Mouse (Mus musculus) heart, embryonic 12.5 days (tissue): ENCODE data around the gene Chrm3. TPM values are rescaled to one million over a fixed set of nuclear protein-coding genes. Genes with fewer than 3 reads are reported as not detected.

Source experiments
- ATAC-seq: fragments of 200-750 bp; cut with Nextera tagmentation; 2 replicates; pipeline ENCODE4 v1.8.0; 2017; ENCODE audit warnings: moderate TSS enrichment, moderate library complexity; ENCODE audit not compliant: insufficient number of reproducible peaks, low FRiP score
- H3K27ac ChIP-seq: fragments of 300-500 bp; sonication (generic); 2 replicates; pipeline ENCODE4 v1.5.1; 2016; ENCODE audit warnings: mild to moderate bottlenecking, moderate library complexity; ENCODE audit not compliant: poor library complexity, severe bottlenecking
- H3K27me3 ChIP-seq: fragments of 300-500 bp; sonication (generic); replicated peaks from 2 replicates; pipeline ENCODE4 v1.6.1; 2016; ENCODE audit warnings: mild to moderate bottlenecking, moderate library complexity
- H3K36me3 ChIP-seq: fragments of 300-500 bp; sonication (generic); 2 replicates; pipeline ENCODE4 v1.6.1; 2016; ENCODE audit warnings: mild to moderate bottlenecking, moderate library complexity
- H3K4me1 ChIP-seq: fragments of 300-500 bp; sonication (generic); replicated peaks from 2 replicates; pipeline ENCODE4 v1.6.1; 2016; ENCODE audit warnings: mild to moderate bottlenecking
- H3K4me2 ChIP-seq: fragments of 300-500 bp; sonication (generic); 2 replicates; pipeline ENCODE4 v1.6.1; 2016; ENCODE audit warnings: mild to moderate bottlenecking, moderate library complexity
- H3K4me3 ChIP-seq: fragments of 300-500 bp; sonication (generic); 2 replicates; pipeline ENCODE4 v1.5.1; 2016; ENCODE audit warnings: mild to moderate bottlenecking
- H3K9ac ChIP-seq: fragments of 300-500 bp; sonication (generic); 2 replicates; pipeline ENCODE4 v1.6.1; 2016; ENCODE audit warnings: mild to moderate bottlenecking, moderate library complexity
- H3K9me3 ChIP-seq: fragments of 300-500 bp; sonication (generic); replicated peaks from 2 replicates; pipeline ENCODE4 v1.6.1; 2016; ENCODE audit warnings: mild to moderate bottlenecking, moderate library complexity
- WGBS: fragments of 180-500 bp; shearing (Covaris S2); methylation state at CpG from one replicate; pipeline ENCODE4 v1.1.7; 2016; 5-methylcytosine and 5-hydroxymethylcytosine counted together
- polyA plus RNA-seq: library from polyadenylated mRNA; unstranded; fragments of >200 nt; fragmentation: Nextera tagmentation; extraction: Ambion mirVana; gene quantifications from 2 replicates; pipeline ENCODE4 v1.2.1, GENCODE M21; 2016

Chrm3 gene
- polyA plus RNA-seq, 1 experiment from 2014 or later, result 0.61 TPM

DNA sequence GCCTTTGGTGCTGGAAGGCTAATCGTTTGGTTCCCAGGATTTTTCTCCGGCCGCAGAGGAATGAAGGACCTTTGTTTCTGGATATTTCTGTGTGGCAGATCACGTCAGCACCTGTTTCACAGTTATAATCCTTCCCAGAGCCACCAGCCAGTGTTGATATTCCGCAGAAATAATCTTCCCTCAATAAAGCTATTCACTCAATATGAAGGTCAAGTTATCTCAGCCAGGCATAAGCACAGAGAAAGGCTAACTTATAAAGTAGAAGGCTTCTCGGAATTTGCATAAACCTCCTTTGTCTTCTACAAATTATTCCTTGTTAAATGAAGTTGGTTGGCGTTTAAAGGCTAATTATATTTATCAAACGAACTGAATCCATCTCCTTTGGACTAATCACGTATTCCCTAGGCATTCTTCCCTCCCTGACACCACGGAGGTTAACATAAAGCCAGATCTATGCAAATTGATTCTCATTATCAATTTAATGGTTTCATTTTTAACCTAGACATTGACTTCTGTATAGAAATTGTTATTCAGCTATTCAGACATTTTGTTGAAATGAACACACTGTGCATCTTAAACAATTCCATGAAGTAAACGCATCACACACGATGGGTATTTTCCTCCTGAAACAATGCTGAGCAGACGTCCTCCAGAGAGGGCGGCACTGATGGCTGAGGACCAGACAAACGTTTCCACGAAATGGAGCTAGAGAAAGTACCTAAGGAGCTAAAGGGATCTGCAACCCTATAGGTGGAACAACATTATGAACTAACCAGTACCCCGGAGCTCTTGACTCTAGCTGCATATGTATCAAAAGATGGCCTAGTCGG, 326.9 kb downstream of the Chrm3 start:
- WGBS, result 68% methylated on average over 18 of the region's 18 CpGs
- H3K27ac ChIP-seq, result no peak overlapping the region

DNA sequence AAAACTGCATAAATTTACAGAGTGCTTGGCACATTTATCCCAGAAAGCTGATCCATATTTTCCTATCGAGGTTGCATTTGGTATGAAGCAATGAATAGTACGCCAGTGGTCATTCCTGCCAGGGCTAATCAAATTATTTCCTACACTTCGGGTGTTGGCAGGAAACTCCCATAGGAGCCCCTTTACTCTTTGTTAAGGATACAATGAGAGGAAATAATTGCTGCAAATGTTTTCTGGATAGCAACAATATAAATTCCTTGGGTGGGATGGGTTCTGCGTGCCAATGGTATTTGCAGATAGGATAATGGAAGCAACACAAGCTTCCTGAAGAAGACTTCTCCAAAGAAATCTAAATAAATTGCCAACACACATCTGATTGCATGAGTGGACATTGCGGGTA, 329.1 kb downstream of the Chrm3 start:
- no peak overlapping the region for H3K4me2 ChIP-seq
- WGBS, result 74% methylated on average over 5 of the region's 5 CpGs
- no peaks in the 10 kb centered on the region; the same call in 1 of the 2 replicates for H3K9me3 ChIP-seq
- H3K9ac ChIP-seq, result no peak overlapping the region
- ATAC-seq, result no peak
- H3K27me3 ChIP-seq, result no peaks in the 10 kb centered on the region
- no peak overlapping the region for H3K4me3 ChIP-seq
- H3K4me1 ChIP-seq, result no peaks in the 10 kb centered on the region; the same call in 1 of the 2 replicates
- H3K27ac ChIP-seq, result no peak overlapping the region
- H3K36me3 ChIP-seq, result no peaks in the 10 kb centered on the region

More for the DNA sequence above, 326.9 kb downstream of the Chrm3 start:
- H3K4me2 ChIP-seq, result no peak overlapping the region
- no peaks in the 10 kb centered on the region; the same call in 1 of the 2 replicates for H3K9me3 ChIP-seq
- no peaks in the 10 kb centered on the region for H3K36me3 ChIP-seq
- H3K4me1 ChIP-seq, result no peaks in the 10 kb centered on the region; the same call in 1 of the 2 replicates
- H3K27me3 ChIP-seq, result no peaks in the 10 kb centered on the region
- ATAC-seq, result no peak
- H3K4me3 ChIP-seq, result no peak overlapping the region
- H3K9ac ChIP-seq, result no peak overlapping the region

DNA sequence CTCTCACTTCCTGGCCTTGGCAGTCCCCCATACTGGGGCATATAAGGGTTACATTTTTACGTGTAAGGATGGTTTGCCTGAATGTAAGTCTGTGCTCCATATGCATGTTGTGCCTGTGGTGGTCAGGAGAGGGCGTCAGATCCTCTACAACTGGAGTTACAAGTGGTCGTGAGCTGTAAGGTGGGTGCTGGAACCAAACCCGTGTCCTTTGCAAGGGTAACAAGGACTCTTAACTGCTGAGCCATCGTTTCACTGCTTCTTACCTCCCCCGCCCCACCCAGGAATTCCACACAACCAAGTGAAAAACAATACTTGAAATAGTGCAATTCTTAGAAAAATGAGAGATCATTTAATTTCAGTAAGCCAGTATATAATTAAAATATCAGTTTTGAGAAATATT, 330.7 kb downstream of the Chrm3 start:
- no peak overlapping the region for H3K4me3 ChIP-seq
- no peaks in the 10 kb centered on the region; the same call in 1 of the 2 replicates for H3K9me3 ChIP-seq
- no peaks in the 10 kb centered on the region for H3K36me3 ChIP-seq
- no peak overlapping the region for H3K27ac ChIP-seq
- H3K4me2 ChIP-seq, result no peak overlapping the region
- WGBS, result 78% methylated on average over 6 of the region's 6 CpGs
- no peak for ATAC-seq
- no peak overlapping the region for H3K9ac ChIP-seq
- no peaks in the 10 kb centered on the region for H3K27me3 ChIP-seq
- no peaks in the 10 kb centered on the region; the same call in 1 of the 2 replicates for H3K4me1 ChIP-seq

DNA sequence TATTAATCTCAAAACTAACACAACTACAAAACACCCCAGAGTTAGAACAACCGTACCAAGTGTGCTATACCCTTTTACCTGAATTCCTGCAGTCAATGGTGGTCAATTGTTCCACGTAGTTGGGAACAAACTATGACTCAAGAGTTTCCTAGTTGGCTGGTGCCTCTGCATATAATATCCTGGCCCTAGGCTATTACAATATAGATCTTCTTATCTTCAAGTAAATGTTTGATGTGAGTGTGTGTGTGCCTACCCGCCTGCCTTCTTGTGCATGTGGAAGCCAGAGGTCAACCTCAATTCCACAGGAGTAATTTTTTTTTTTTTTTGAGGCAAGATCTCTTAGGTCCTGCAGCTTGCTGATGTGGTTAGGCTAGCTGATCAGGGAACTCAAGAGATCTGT, 335.5 kb downstream of the Chrm3 start:
- Histone ChIP-seq H3K36me3 (no peaks in the 10 kb centered on the region), H3K4me2 (no peak overlapping the region), H3K9me3 (no peaks in the 10 kb centered on the region; the same call in 1 of the 2 replicates), H3K27me3 (no peaks in the 10 kb centered on the region), H3K4me1 (no peaks in the 10 kb centered on the region), H3K4me3 (no peak overlapping the region), H3K27ac (no peak overlapping the region), H3K9ac (no peak overlapping the region)
- WGBS, result 77% methylated on average over 3 of the region's 3 CpGs
- no peak for ATAC-seq

DNA sequence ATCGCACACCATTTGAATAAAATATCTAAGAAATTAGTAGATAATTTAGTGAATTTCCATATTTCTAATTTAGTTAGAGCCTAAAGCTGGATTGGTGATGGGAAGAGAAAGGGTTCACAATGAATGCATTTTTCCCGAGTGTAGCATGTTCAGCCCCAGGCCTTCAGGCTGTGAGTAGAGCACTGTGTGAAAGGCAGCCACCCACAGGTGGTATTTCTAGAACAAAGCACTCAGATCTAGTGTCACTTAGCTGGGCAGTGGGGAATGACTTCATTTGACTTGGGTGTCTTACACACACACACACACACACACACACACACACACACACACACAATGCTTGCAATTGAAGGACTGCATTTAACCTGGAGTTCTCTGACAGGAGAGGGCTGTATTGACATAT, 337.5 kb downstream of the Chrm3 start:
- H3K4me3 ChIP-seq, result no peak overlapping the region
- no peak for ATAC-seq
- WGBS, result 85% methylated on average over 2 of the region's 2 CpGs

DNA sequence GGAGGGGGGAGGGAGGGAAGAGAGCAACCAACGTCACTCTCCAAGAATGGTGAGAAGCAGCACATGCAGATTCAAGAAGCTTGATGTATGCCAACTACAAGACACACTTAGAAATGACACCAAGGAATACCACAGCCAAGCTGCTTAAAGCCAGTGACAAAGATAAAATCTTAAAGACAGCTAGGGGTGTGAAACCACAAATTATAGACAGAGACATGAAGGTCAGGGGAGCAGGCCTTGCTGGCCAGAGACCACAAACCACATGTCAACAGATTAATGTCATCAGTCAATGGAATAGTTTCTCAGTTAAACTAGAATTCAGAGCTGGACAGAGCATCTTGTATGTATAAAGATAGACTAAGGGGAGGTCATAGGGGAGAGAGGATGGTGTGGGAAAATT, 341.4 kb downstream of the Chrm3 start:
- no peak overlapping the region for H3K4me2 ChIP-seq
- H3K4me1 ChIP-seq, result no peaks in the 10 kb centered on the region
- no peak overlapping the region for H3K27ac ChIP-seq
- H3K9ac ChIP-seq, result no peak overlapping the region
- H3K9me3 ChIP-seq, result no peaks in the 10 kb centered on the region
- H3K27me3 ChIP-seq, result no peaks in the 10 kb centered on the region
- ATAC-seq, result no peak
- 35% methylated on average over 1 of the region's 1 CpGs for WGBS
- H3K4me3 ChIP-seq, result no peak overlapping the region
- no peaks in the 10 kb centered on the region for H3K36me3 ChIP-seq

More for the DNA sequence above, 337.5 kb downstream of the Chrm3 start:
- no peak overlapping the region for H3K4me2 ChIP-seq
- H3K4me1 ChIP-seq, result no peaks in the 10 kb centered on the region
- no peak overlapping the region for H3K27ac ChIP-seq
- H3K27me3 ChIP-seq, result no peaks in the 10 kb centered on the region
- no peak overlapping the region for H3K9ac ChIP-seq
- H3K36me3 ChIP-seq, result no peaks in the 10 kb centered on the region
- H3K9me3 ChIP-seq, result no peaks in the 10 kb centered on the region

DNA sequence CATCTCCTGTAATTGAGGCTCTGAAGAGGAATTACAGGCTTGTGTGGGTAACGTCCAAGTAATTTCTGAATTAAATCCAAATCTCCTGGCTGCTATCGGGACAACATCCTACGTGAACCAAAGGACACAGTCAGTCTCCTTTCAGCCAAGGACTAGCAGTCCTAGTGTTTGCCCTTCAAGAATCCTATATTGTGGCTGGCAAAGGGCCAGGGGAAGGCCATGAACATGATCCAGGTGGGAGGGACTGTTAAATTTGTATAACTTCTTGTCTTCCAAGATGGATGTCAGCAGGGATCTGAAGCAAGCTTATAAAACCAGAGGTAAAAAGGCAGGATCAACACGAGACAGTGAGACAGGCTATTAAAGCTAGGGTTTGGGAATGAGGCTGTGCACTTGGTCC, 357.7 kb downstream of the Chrm3 start:
- Histone ChIP-seq H3K9ac (no peak overlapping the region), H3K4me2 (no peak overlapping the region), H3K27me3 (no peaks in the 10 kb centered on the region), H3K4me3 (no peak overlapping the region), H3K9me3 (no peaks in the 10 kb centered on the region), H3K36me3 (no peaks in the 10 kb centered on the region), H3K27ac (no peak overlapping the region), H3K4me1 (no peaks in the 10 kb centered on the region)
- ATAC-seq, result no peak
- WGBS, result 75% methylated on average over 4 of the region's 4 CpGs

DNA sequence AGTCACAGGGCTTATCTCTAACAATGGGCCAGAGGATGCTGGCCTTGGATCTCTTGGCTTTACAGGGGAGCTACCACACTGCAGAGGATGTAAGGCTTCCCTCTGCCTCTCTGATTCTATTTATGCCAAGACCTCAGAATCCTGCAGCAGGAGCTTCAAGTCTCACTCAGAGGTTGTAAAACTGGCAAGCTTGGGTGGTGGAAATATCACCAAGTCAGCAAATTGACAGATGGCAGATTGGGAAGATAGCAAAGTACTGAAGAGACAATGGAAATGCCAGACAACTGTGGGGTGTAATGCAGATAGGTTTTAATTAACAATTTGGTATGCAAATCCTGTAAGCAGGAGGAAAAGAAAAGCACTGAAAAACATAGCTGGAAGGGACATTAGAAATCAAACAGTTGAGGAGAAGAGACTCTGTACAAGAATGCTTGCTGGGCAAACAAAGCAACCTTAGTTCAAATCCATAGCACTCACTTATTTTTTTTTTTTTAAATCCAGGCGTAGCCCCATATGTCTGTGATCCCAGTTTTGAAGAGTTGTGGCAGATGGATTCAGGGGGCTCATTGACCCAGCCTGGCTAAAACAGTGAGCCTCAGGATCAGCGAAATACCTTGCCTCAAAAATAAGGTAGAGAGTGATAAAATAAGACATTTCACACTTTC, 362.9 kb downstream of the Chrm3 start:
- ATAC-seq, result no peak
- H3K4me1 ChIP-seq, result no peaks in the 10 kb centered on the region
- WGBS, result 71% methylated on average over 2 of the region's 2 CpGs

DNA sequence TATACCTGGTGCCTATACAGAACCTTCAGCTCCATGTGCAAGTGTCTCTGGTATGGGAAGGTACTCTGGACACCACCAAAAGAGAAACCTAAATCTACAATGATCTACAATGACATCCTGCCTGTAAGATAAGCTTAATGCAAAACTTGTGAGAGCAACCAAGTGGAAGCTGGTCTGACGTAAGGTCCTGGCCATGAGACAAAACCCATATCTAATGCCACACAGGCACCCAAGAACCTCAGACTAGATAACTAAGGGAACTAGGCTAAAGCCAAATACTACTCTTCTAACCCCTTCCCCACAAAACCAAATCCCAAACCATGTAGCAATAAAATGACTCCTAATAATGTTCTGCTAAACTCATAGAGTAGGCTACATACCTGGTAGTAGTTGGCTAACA, 364.8 kb downstream of the Chrm3 start:
- Histone ChIP-seq H3K4me3 (no peak overlapping the region), H3K9me3 (no peaks in the 10 kb centered on the region), H3K9ac (no peak overlapping the region), H3K36me3 (no peaks in the 10 kb centered on the region), H3K4me1 (no peaks in the 10 kb centered on the region), H3K27me3 (no peaks in the 10 kb centered on the region), H3K27ac (no peak overlapping the region), H3K4me2 (no peak overlapping the region)
- WGBS, result 70% methylated on average over 1 of the region's 1 CpGs
- no peak for ATAC-seq

More for the DNA sequence above, 362.9 kb downstream of the Chrm3 start:
- Histone ChIP-seq H3K4me2 (no peak overlapping the region), H3K9me3 (no peaks in the 10 kb centered on the region), H3K36me3 (no peaks in the 10 kb centered on the region), H3K27me3 (no peaks in the 10 kb centered on the region), H3K4me3 (no peak overlapping the region), H3K9ac (no peak overlapping the region), H3K27ac (no peak overlapping the region)

DNA sequence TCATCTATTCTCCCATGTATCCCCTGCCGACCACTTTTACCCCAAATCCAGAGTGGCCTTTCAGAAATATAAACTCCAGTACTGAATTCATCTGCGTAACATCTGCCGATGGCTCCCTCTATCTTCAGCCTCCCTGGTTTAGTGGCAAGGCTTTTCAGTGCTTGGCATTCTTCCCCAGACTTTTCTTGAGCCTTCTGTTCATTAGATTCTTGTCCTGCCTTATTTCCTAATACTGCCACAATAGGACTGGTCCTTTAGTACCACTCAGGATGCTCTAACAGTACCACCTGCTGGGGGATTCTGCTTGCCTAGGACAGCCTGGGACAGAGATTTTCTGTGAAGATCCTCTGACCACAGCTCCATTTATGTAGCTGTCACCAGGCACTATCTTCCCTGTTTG, 367.1 kb downstream of the Chrm3 start:
- 86% methylated on average over 3 of the region's 3 CpGs for WGBS

DNA sequence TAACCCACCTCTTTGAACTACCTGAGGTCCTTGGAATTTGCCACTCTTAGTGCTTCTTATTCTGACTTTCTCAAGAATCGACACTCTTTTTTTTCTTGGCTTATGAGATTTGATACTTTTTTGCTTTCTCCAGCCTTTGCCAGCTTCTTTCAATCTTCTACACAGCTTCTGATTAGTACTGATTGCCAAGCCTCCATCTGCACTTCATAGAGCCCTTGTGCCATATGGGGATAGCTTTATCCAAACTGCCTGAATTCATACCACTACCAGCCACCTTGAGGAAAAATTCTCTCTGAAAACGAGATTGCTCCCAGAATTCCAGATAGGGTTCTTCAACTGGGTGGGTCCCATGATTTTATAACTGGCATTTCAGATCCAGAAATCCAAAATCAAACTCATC, 368.0 kb downstream of the Chrm3 start:
- Histone ChIP-seq H3K4me3 (no peak overlapping the region), H3K9me3 (no peaks in the 10 kb centered on the region), H3K36me3 (no peaks in the 10 kb centered on the region), H3K27me3 (no peaks in the 10 kb centered on the region), H3K4me1 (no peaks in the 10 kb centered on the region), H3K27ac (no peak overlapping the region), H3K9ac (no peak overlapping the region), H3K4me2 (no peak overlapping the region)
- no peak for ATAC-seq
- 60% methylated on average over 2 of the region's 2 CpGs for WGBS

More for the DNA sequence above, 367.1 kb downstream of the Chrm3 start:
- H3K4me3 ChIP-seq, result no peak overlapping the region
- no peak overlapping the region for H3K27ac ChIP-seq
- ATAC-seq, result no peak
- H3K9me3 ChIP-seq, result no peaks in the 10 kb centered on the region
- H3K36me3 ChIP-seq, result no peaks in the 10 kb centered on the region
- H3K4me2 ChIP-seq, result no peak overlapping the region
- H3K4me1 ChIP-seq, result no peaks in the 10 kb centered on the region
- H3K9ac ChIP-seq, result no peak overlapping the region
- H3K27me3 ChIP-seq, result no peaks in the 10 kb centered on the region
